Mouse (Mus musculus): ENCODE results near the gene 4833423E24Rik.

The 4833423E24Rik gene

DNA sequence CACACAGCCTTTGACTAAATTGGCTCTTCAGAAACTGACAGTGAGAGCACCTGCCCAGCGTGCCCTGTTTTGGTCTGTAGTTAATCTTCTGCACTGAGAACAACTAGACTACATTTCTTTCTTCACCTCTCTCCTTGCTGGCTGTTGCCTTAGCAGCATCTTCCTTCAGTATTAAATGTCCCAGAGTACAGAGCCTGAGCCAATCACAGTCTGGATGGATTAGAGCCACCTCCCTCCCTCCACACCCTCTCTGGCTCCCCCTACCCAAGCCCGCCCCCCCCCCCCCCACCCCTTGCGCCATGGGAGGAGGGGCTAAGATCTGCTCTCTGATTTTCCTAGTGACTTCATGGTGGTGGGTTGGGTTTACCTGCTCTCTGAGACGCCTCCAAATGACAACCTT lies at the start of gene 4833423E24Rik:
4833423E24Rik (minus strand) TSS at position 146 of the 400 bp plus-strand sequence.
- no peak for DNase-seq (ENCODE audit: low spot score in 2 of 2)

DNA sequence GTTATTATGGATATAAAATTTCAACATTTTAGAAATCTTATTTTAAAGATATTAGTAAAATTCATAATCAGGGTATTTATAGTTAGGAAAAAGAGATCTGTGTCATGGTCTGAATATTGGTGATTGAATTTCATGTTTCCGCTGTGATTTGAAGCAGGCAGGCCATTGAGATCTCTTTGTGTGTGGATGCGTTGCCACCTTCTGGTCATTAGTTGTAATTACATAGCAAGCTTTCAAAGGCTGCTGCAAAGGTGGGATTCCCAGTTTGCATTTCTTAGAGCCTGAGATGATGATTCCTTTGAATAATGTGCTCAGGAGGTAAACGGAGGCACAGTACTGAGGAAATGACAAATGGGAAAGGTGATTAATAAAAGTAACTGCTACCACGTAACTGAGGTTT lies 42.4 kb upstream of the 4833423E24Rik start:
- DNase-seq (ENCODE audit: low spot score in 2 of 2) = no peak

DNA sequence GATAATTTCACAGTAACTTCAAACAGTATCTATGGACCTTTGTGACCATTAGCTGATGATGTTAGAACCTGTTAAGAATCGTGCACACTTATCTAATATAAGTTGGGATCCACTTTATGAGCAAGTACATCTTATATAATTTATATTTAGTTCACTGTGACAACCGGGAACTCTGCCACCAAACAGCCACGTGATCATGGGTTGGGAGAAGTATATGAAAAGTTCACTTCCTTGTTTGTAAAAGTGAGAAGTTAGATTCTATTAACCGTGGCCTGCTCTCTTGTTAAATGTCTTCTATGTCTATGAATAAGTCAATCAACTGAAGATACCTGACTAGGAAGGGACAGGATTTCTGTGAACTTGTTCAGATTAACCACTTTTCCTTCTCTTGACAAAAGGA lies 41.4 kb upstream of the 4833423E24Rik start:
- no peak for DNase-seq (ENCODE audit: low spot score in 2 of 2)

DNA sequence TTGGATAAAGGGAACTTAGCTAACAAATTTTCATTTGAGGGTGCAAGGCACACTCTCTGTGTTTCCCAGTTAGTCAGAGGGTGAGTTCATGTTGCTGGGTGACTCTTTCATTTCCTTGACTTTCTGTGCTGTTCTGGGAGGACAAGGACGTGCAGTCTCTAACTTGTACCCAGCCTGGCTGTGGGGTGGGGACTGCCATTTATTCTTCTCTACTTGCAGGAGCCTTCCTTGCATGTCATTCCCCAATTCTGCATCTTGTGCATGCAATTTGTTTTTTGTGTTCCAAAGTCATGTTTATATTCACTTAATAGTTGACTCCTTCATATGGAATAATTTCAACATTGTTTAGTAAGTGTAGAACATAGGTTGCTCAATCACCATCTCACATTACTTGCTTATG lies 36.0 kb upstream of the 4833423E24Rik start:
- DNase-seq (ENCODE audit: low spot score in 2 of 2) = no peak

DNA sequence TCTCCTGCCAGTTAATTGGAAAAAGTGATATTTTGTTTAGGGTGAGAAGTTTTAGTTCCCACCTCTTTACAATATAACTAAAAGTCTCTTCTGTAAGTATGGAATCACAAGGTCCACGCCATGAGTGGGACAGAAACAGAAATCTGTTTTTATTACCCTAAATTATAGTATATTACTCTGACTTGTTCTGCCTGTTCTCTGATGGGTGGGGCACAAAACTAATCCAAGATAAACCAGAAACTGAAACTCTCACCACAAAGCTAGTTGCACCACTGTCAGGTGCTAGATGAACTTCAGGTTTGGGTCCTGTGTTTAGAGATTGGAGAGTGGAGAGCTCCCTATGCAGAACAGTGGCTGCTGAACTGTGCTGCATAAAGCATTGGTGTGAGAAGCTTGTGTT lies 15.1 kb upstream of the 4833423E24Rik start:
- no peak for DNase-seq (ENCODE audit: low spot score in 2 of 2)

DNA sequence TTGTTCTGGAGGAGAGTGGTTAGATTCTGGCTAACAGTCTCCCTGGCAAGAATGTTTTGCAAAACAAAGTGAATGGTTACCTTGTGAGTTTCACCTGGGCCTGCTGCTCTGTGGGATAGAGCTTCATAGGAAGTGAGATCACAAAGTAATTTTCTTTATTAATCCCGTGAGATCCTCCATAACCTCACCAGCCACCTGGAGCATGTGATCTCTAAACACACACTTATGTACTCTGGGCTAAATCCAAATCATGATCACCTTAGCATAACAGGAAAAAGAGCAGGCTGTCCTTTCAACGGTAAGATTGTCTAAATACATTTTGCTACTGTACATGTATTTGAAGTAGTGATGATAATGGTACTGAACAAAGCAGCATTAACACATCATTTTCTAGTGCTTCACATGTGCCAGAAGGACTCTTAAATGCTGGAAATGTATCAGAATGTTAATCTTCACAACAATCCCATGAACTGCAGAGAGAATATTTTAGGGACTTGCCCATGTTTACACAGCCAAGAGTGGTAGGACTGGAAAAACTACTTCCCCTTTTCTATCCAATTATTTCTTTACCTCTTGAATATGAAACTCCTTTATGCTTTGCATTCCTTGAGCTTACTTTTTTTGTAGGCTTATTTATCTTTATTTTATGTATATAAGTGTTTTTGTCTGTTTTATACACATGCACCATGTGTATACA lies 13.4 kb upstream of the 4833423E24Rik start:
- no peak for DNase-seq (ENCODE audit: low spot score in 2 of 2)

DNA sequence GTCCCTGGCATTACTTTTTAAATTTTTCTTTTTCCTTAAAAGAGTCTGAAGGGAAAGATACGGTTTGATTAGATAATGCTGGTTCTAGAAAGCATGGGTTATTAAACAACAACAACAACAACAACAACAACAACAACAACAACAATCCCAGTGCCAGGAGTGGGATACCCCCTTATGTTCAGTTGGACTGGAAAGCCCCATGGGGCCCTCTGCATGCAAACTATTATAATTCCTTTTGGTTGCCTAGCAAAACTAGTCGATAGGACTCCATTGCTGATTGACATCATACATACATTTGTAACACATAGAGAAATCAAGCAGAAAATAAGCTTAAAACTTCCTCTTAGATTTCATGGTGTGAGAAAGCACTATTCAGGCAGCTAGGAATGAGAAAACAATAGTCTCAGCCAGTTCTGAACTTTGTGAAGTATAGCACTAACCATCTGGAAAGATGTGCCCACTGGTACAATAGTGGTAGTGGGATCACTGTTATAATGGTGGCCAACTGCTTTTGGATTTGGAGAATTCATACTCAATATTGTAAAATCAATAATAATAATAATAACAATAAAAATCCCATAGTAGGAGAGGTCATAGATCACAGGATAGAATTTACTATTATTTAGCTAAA lies 4.2 kb upstream of the 4833423E24Rik start:
- no peak for DNase-seq (ENCODE audit: low spot score in 2 of 2)

DNA sequence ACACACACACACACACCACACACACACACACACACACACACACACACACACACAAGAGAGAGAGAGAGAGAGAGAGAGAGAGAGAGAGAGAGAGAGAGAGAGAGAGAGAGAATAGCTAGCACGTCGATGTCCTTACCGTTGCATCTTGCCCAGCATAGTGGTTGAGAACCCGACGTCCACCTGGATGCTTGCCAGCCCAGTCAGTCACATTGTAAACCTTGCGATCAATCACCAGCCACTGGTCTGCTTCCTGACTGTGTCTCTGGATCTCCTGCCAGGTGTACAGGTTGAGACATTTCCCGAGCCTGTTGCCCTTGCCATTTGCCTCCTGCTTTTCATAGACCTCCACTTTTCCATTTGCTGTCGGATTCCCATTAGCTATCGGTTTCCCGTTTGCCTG lies 532 bp downstream of the 4833423E24Rik start:
- peak in 1 of 2 experiments; percentile 59 for DNase-seq (ENCODE audit: low spot score in 2 of 2)

DNA sequence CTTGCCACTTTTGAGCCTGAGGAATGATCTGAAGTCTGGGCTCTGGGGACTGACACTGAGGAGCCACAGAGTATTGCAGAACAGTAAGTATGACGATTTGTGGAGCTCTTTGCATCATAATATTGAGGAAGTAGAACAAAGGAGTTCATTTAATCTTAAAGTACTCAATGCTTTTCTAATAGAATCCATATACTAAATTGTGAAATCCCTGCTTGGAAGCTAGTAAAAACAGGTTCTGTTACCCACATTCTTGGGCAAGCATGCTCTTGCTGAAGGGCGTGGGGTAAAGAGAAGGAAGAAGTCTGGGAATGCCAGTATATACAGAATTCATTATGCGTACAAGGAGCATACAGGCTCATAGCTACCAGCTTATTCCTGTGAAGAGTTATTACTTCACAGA lies 8.4 kb downstream of the 4833423E24Rik start:
- DNase-seq (ENCODE audit: low spot score in 2 of 2) = no peak

DNA sequence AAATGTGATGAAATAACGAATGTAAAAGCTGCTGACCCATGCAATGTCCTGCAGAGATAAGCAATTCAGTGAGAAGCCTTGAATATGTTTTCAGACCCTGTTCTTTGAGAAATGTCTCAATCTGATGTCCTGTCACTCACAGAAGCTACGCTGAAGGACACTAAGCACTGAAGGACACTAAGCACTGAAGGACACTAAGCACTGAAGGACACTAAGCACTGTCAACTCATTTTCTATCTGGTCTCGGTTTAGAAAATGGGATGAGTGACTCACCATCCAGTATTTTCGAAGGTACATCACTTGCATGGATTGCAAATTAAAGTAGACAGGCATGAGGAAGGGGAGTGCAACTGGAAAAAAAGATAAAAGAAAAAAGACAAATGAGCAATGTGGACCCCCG lies 28.4 kb downstream of the 4833423E24Rik start:
- DNase-seq (ENCODE audit: low spot score in 2 of 2) = no peak

DNA sequence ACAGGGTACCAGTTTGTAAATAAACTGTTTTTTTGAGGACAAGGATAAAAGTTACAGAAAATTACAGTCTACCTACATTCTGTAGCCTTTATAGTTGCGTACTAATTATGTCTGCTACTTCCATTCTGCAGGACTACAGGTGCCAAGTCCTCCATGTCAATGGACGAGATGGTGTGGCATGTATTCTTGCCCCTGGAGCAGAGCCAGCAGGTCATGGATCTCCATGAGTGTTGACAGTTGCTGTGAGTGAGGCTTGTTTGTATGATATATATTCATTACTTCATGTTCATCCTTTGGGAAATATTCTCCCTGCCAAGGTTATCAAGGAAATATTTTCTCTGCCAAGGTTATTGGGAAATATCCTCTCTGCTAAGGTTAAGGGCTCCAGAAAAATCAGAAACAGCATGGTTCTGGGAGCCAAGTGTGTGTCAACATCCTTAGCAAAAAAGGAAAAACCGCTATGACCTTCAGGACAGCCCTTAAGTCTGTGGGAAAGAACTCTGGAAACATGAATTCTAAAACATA lies 52.0 kb downstream of the 4833423E24Rik start:
- DNase-seq (ENCODE audit: low spot score in 2 of 2) = no peak

DNA sequence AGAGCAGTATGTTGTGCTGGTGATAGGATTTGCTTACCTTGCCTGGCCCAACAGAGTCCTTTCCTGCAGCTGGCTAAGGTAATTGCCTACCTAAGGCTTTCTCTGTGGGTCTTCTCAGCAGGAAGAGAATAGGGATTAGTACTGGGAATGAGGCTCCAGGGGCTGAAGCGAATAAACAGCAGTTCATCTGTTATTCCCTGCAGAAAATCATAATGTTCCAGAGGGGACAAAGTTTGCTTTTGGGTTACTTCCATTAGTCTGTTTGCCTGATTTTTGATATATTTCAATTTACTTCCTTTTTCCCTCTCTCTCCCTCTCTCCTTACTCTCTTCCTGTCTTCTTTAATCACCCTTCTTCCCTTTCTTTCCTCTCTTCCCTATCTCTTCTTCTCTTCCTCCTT lies 75.3 kb downstream of the 4833423E24Rik start, which contains the start of gene Olfr995:
Olfr995 (minus strand) TSS at position 101 of the 400 bp plus-strand sequence.
- DNase-seq (ENCODE audit: low spot score in 2 of 2) = no peak

DNA sequence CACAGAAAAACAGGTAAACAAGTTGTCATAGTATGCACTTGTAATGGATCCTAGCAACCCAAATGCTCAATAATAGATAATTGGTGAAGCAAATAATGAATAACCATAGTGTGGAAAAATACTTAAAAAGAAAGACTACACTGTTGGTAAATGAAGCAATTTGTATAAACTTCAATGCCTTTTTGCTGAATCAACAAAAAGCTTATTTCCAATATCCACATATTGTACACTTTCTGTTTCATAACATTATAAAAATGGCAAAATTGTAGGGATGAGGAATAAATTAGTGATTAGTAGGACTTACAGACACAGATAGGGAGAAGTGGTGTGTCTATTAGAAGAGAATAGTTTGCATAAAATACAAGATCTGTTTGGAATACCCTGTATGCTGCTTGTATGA lies 76.3 kb downstream of the 4833423E24Rik start:
- DNase-seq (ENCODE audit: low spot score in 2 of 2) = no peak

DNA sequence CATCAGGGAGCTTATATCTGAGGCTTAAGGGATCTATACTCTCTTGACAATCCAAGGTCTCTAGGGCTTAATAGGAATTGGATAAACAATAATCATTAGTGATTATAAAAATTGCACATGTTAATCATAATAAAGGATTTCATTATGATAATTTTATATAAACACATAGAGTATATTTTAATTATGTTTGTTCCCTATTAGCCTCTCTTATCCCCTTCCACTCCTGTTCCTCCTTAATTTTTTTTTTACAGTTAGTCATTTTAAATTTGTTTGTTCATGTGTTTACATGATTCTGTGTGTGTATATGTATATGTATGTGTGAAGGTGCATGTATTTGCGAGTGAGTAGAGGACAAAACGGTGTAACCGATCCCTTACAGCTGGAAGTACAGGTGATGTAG lies 82.5 kb downstream of the 4833423E24Rik start, which contains the start of gene Olfr994:
Olfr994 (minus strand) TSS at position 101 of the 400 bp plus-strand sequence.
- DNase-seq (ENCODE audit: low spot score in 2 of 2) = no peak

All from urinary bladder, postnatal 4 days (tissue).